Mouse (Mus musculus) stomach, embryonic 15.5 days (tissue): ENCODE data around the gene Tmtc2. TPM values are rescaled to one million over a fixed set of nuclear protein-coding genes. Genes with fewer than 3 reads are reported as not detected.

Experiments
- ATAC-seq: fragments of 200-750 bp; cut with Nextera tagmentation; 2 replicates; pipeline ENCODE4 v1.8.0; 2017; ENCODE audit warnings: low read depth, moderate number of reproducible peaks, moderate TSS enrichment; ENCODE audit not compliant: insufficient read depth, low FRiP score
- H3K27ac ChIP-seq: fragments of 300-500 bp; sonication (generic); 2 replicates; pipeline ENCODE4 v1.5.1; 2015; ENCODE audit warnings: mild to moderate bottlenecking, inconsistent platforms
- H3K27me3 ChIP-seq: fragments of 300-500 bp; sonication (generic); replicated peaks from 2 replicates; pipeline ENCODE4 v1.6.1; 2015; ENCODE audit warnings: inconsistent platforms
- H3K36me3 ChIP-seq: fragments of 300-500 bp; sonication (generic); 2 replicates; pipeline ENCODE4 v1.6.1; 2015; ENCODE audit warnings: inconsistent platforms
- H3K4me1 ChIP-seq: fragments of 300-500 bp; sonication (generic); 2 replicates; pipeline ENCODE4 v1.6.1; 2015; ENCODE audit warnings: inconsistent platforms
- H3K4me2 ChIP-seq: fragments of 300-500 bp; sonication (generic); 2 replicates; pipeline ENCODE4 v1.6.1; 2015; ENCODE audit warnings: mild to moderate bottlenecking, inconsistent platforms
- H3K4me3 ChIP-seq: fragments of 300-500 bp; sonication (generic); replicated peaks from 2 replicates; pipeline ENCODE4 v1.5.1; 2015; ENCODE audit warnings: inconsistent platforms
- H3K9ac ChIP-seq: fragments of 300-500 bp; sonication (generic); 2 replicates; pipeline ENCODE4 v1.6.1; 2015; ENCODE audit warnings: inconsistent platforms
- H3K9me3 ChIP-seq: fragments of 300-500 bp; sonication (generic); 2 replicates; pipeline ENCODE4 v1.6.1; 2016; ENCODE audit warnings: inconsistent platforms
- WGBS: fragments of 180-500 bp; shearing (Covaris S2); methylation state at CpG from one replicate; pipeline ENCODE4 v1.1.7; 2015; 5-methylcytosine and 5-hydroxymethylcytosine counted together
- polyA plus RNA-seq: library from polyadenylated mRNA; unstranded; fragments of >200 nt; fragmentation: Nextera tagmentation; extraction: Ambion mirVana; gene quantifications from 2 replicates; pipeline ENCODE4 v1.2.1, GENCODE M21; 2015

Gene Tmtc2
- polyA plus RNA-seq, 1 experiment from 2014 or later: 12.2 TPM

DNA sequence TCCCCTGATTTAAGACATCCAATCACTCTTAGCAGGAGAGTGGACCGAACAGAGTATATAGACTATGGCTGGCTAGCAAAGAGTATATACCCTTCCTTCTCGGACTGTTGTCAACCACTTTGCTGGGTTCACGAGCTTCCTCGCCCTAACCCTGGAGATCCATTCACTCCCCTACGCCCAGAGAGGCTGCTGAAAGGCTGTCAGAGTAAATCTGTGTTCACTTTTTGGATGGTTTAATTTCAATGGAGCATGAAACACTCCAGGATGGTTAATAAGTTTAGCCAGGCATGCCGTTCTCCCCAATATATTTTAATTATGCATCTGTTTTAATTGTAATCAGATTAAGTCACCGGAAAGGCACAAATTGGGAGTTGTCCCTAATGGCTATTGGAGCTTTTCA, 1.9 kb downstream of the Tmtc2 start:
- Histone ChIP-seq H3K4me1 (0 out of 2 replicates have a peak, but pooled peaks cover 2% of the 10 kb centered on the region), H3K4me3 (peak overlapping the region; percentile 80), H3K27me3 (no peaks in the 10 kb centered on the region), H3K9me3 (no peaks in the 10 kb centered on the region), H3K4me2 (peak overlapping the region; percentile 96), H3K9ac (no peak overlapping the region), H3K36me3 (no peaks in the 10 kb centered on the region), H3K27ac (no peak overlapping the region)
- ATAC-seq: no peak
- 61% methylated on average over 7 of the region's 7 CpGs for WGBS

DNA sequence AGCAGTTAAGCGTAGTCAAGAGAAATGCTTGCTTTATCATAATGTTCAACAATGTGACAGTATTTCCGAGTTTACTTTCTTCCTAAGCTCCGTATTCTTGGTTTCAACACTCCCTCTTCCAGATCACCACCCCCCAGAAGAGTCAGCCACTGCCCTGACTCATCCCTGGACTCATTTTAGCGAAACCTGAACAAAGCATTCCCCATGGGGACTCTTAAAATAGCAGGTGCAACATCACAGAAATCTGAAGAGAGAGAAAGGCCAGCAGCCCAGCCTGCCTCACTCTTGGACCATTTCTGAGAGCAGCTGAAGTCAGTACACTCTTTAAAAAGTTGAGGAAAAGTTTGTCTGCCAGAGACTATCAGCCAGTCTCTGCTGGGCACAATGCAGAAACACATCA, 2.4 kb downstream of the Tmtc2 start:
- no peaks in the 10 kb centered on the region for H3K9me3 ChIP-seq
- H3K4me3 ChIP-seq: peak overlapping the region; percentile 80
- H3K4me2 ChIP-seq: peak overlapping the region; percentile 96
- no peaks in the 10 kb centered on the region for H3K36me3 ChIP-seq
- no peaks in the 10 kb centered on the region for H3K27me3 ChIP-seq
- 64% methylated on average over 4 of the region's 4 CpGs for WGBS
- H3K27ac ChIP-seq: no peak overlapping the region
- H3K9ac ChIP-seq: no peak overlapping the region
- H3K4me1 ChIP-seq: 0 out of 2 replicates have a peak, but pooled peaks cover 2% of the 10 kb centered on the region
- ATAC-seq: no peak

DNA sequence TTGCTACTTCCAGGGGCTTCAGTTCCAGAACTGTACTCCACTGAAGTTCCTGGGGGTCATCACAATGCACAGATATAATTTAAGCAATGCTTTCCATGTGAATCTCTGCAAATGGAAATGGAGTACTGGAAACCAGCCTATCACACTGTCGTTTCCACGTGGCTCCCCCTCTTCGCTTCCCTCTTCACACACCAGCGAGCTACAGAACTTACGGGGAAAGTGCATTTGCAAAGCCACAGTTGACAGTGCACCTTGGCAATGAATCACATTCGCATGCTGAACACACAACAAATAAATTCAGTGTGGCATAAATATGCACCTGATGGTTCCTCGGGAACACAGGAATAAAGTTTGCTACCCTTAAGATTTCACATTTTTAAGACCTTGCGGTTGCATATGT, 3.2 kb downstream of the Tmtc2 start:
- no peak overlapping the region for H3K27ac ChIP-seq
- no peak overlapping the region for H3K9ac ChIP-seq
- 82% methylated on average over 8 of the region's 8 CpGs for WGBS
- H3K4me3 ChIP-seq: 0 out of 2 replicates have a peak overlapping the region, but pooled peaks have one; percentile 2
- no peaks in the 10 kb centered on the region for H3K36me3 ChIP-seq
- 0 out of 2 replicates have a peak, but pooled peaks cover 2% of the 10 kb centered on the region for H3K4me1 ChIP-seq
- H3K9me3 ChIP-seq: no peaks in the 10 kb centered on the region
- no peaks in the 10 kb centered on the region for H3K27me3 ChIP-seq
- ATAC-seq: no peak
- no peak overlapping the region for H3K4me2 ChIP-seq

DNA sequence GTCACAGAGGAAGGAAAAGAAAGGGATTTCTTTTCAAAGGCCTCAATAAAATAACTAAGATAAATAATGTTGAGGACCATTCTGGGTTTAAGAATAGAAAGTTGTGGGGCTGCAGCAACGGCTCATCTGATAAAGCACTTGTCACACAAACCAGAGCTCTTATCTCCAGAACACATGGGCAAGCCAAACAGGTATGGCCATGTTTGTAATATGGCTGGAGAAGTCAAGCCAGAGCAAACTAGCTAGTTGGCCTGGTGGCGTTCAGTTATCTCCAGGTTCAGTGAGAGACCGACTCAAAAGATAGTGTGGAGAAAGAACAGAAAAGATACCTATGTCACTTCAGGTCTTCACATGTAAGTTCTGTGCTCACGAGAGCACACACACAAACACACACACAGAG, 4.7 kb downstream of the Tmtc2 start:
- Histone ChIP-seq H3K4me2 (no peak overlapping the region), H3K27me3 (no peaks in the 10 kb centered on the region), H3K27ac (no peak overlapping the region), H3K9ac (no peak overlapping the region), H3K4me1 (0 out of 2 replicates have a peak, but pooled peaks cover 2% of the 10 kb centered on the region), H3K36me3 (no peaks in the 10 kb centered on the region), H3K4me3 (no peak overlapping the region), H3K9me3 (no peaks in the 10 kb centered on the region)
- no peak for ATAC-seq
- WGBS: 69% methylated on average over 4 of the region's 4 CpGs

DNA sequence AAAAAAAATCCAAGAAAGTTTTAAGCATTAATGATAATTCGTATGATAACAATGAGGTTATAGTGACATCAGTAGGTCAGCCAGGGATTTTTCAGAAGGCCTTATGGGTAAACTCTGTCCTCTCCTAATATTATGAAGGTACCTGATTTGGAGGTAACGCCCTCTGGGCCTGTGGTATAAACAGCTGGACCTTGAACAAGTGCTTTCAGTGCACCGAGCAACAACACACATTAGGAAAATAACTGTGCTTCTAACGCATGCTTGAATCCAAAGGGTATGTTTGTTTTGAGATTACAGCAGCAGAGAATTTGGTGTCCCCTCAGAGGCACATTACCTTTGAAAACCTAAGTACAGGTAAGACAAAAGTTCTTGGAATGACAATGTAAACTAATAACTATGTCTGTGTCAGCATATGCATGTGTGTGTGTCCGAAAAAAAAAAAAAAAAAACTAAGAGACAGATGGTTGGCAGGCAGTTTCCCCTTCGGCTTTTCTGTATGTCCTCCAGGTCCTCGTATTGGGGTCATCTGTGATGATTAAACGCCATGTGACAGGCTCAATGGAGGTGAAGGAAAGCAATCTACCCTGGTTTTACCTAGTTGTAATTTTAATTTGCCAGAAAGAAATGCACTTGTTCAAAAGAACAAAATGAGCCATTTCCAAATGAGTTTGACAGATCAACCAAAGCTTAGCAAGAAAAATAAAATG, 6.3 kb downstream of the Tmtc2 start:
- no peaks in the 10 kb centered on the region for H3K36me3 ChIP-seq
- no peak for ATAC-seq
- no peaks in the 10 kb centered on the region for H3K27me3 ChIP-seq
- H3K4me2 ChIP-seq: no peak overlapping the region
- H3K9ac ChIP-seq: no peak overlapping the region
- H3K4me3 ChIP-seq: no peak overlapping the region
- 0 out of 2 replicates have a peak, but pooled peaks cover 2% of the 10 kb centered on the region for H3K4me1 ChIP-seq
- no peak overlapping the region for H3K27ac ChIP-seq
- 72% methylated on average over 8 of the region's 8 CpGs for WGBS
- H3K9me3 ChIP-seq: no peaks in the 10 kb centered on the region

DNA sequence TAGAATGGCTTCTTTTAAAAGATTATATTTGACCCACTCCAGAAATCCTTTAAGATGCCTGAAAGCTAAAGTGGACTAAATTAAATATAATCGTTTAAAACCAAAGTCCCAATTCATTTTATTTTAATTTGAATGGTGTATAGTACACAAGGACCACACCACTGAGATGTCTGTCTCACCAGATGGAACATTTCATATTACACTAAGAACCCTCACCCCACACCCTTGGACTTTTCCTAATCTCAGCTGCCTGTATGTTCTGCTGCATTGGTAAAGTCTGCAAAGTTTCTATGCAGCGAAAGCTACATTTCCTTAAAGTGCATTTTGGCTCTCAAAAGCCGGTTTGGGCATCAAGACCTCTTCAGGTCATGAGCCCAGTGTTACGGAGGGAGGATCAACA, 12.7 kb downstream of the Tmtc2 start:
- H3K4me3 ChIP-seq: no peak overlapping the region
- no peaks in the 10 kb centered on the region for H3K36me3 ChIP-seq
- no peak for ATAC-seq
- H3K27me3 ChIP-seq: no peaks in the 10 kb centered on the region
- H3K4me1 ChIP-seq: no peaks in the 10 kb centered on the region
- no peak overlapping the region for H3K27ac ChIP-seq
- no peaks in the 10 kb centered on the region for H3K9me3 ChIP-seq
- H3K4me2 ChIP-seq: no peak overlapping the region
- H3K9ac ChIP-seq: no peak overlapping the region
- WGBS: 76% methylated on average over 4 of the region's 4 CpGs

DNA sequence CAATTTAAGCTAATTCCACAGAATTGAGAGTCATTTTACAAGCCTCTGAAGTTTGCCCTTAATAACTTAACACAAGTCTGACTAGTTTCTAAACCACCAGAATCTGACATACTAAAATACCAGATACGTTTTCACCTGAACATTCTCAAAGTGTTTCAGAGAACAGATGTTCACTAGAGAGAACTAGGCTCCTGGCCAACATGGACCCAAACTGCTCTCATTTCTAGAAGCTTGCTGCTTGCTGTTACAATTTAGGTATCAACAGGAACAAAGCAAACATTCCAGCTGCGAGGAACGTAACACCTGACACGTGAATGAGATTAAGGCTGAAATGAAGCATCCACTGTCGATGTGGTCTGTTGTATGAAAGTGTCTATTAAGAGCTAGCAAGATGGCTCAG, 16.7 kb downstream of the Tmtc2 start:
- 56% methylated on average over 5 of the region's 5 CpGs for WGBS
- Histone ChIP-seq H3K9ac (no peak overlapping the region), H3K4me1 (no peaks in the 10 kb centered on the region), H3K36me3 (no peaks in the 10 kb centered on the region), H3K27me3 (no peaks in the 10 kb centered on the region), H3K4me2 (no peak overlapping the region), H3K27ac (no peak overlapping the region), H3K4me3 (no peak overlapping the region), H3K9me3 (no peaks in the 10 kb centered on the region)
- ATAC-seq: no peak

DNA sequence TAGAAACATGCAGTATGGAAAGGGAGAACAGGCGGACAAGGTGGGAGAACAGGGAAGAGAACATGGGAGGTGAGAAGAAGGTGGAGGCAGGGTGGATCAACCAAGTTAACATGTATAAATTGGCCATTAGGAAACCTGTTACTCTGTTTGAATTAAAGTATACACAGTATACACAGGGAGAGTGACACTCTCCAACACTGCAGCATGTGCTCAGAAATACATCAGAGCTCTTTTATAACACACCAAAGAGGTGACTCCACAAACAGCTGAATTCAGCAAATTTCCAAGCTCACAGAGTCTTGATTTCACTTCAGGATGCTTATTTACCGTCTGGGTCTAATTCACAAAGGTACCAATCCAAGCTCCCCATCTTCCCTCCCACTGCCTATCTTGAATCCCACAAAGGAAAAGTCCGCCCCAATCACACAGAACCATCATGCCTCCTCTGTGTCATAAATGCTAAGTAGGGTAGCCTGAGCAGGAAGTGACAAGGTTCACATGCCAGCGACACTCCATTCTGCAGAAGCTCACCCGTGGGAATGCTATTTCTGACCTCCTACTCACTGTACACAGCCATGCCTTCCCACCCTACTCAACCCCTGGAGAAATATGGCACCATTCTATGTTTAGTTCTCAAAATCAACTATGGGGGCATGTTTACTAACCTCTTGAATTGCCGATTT, 17.2 kb downstream of the Tmtc2 start:
- Histone ChIP-seq H3K4me2 (no peak overlapping the region), H3K27ac (no peak overlapping the region), H3K36me3 (no peaks in the 10 kb centered on the region), H3K4me3 (no peak overlapping the region), H3K9ac (no peak overlapping the region), H3K4me1 (no peaks in the 10 kb centered on the region), H3K9me3 (no peaks in the 10 kb centered on the region), H3K27me3 (no peaks in the 10 kb centered on the region)
- WGBS: 67% methylated on average over 6 of the region's 6 CpGs
- ATAC-seq: no peak

DNA sequence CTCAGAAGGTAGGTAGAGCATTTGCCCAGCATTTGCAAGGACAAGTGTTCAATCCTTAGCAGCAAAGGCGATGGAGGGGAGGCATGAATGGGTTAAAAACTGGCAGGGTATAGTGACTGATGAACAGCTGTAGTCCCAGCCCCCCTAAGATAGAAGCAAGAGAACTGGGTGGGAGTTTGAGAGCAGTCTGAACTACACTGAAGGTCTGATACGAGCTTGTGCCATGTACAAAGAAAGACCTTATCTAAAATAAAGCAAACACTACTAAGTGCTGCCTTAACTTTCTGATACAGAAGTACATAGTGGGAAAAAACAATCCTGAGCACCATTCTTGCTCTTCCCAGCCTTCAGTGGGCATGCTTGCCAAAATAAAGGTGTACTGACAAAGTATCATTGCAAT, 20.1 kb downstream of the Tmtc2 start:
- Histone ChIP-seq H3K4me1 (no peaks in the 10 kb centered on the region), H3K36me3 (no peaks in the 10 kb centered on the region), H3K27ac (no peak overlapping the region), H3K4me2 (no peak overlapping the region), H3K27me3 (no peaks in the 10 kb centered on the region), H3K9me3 (no peaks in the 10 kb centered on the region), H3K4me3 (no peak overlapping the region), H3K9ac (no peak overlapping the region)
- 54% methylated on average over 2 of the region's 2 CpGs for WGBS
- ATAC-seq: peak; percentile 87

DNA sequence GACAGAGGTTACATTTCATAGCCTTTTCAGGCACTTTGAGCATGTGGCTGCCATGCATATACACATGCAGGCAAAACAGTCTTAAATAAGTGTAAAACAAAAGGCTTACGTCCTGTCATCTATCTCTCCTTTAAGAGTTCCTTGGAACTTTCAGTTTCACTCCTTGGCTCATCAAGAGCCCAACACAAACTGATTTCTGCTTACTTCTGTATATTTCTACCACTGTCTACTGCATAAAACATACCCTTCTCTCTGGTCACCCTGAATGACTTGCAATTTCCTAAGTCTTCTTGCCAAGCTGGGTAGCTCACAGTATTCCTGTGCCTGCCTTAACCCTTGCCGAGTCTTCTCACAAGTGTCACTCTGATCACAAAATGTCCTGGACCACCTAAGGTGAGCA, 26.2 kb downstream of the Tmtc2 start:
- H3K36me3 ChIP-seq: no peaks in the 10 kb centered on the region
- H3K4me1 ChIP-seq: no peaks in the 10 kb centered on the region
- no peak overlapping the region for H3K4me2 ChIP-seq
- H3K4me3 ChIP-seq: no peak overlapping the region
- ATAC-seq: no peak
- H3K9me3 ChIP-seq: no peaks in the 10 kb centered on the region
- no peaks in the 10 kb centered on the region for H3K27me3 ChIP-seq
- no peak overlapping the region for H3K27ac ChIP-seq
- H3K9ac ChIP-seq: no peak overlapping the region
- WGBS: 83% methylated on average over 2 of the region's 2 CpGs

DNA sequence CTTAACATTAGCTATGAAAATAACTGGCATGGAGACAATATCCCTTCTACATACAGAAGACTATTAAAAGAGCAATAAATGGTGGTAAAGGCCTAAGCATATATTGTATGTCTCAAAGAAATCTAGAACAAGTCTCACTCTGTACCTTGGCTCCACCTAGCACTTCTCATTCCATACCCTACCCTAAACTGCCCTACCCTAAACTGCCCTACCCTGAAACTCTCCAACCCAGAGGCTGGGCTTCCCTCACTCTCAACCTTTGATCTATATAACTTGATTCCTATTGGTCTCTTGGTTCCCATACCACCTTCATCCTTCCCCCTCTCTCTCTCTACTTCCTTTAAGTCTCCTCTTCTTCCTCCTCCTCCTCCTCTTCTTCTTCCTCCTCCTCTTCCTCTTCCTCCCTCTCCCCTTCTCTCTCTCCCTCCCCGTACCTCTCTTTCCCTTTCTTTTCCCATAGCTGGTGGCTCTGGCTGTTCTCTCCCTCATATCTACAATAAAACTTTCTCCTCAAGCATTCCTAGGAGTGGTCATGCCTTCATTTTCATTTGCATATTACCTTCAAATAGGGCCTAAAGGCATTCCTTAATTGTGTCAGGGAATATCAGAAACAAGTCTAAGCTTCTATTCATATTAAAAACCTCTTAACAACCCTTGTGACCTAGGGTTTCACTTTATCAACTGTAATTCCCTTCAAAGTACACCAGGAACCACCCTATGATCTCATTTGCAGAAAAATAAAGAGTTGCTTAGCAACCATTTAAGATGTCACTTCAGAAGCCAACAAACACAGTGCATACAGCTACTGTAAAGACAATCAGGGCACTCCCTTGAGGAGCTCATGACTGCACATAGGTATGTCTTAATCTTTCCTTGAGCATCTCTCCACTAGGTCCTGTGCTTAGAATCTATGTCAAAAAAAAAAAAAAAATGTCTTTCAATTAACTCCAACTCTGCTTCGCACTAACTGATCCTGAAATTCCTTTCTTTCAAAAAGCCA, 29.9 kb downstream of the Tmtc2 start:
- peak; percentile 68 for ATAC-seq
- Histone ChIP-seq H3K4me3 (no peak overlapping the region), H3K4me1 (no peaks in the 10 kb centered on the region), H3K27me3 (no peaks in the 10 kb centered on the region), H3K9ac (no peak overlapping the region), H3K4me2 (no peak overlapping the region), H3K36me3 (no peaks in the 10 kb centered on the region), H3K27ac (no peak overlapping the region), H3K9me3 (no peaks in the 10 kb centered on the region)
- WGBS: 90% methylated on average over 2 of the region's 2 CpGs
